Mouse (Mus musculus): ENCODE results near the gene Coa4.

DNA sequence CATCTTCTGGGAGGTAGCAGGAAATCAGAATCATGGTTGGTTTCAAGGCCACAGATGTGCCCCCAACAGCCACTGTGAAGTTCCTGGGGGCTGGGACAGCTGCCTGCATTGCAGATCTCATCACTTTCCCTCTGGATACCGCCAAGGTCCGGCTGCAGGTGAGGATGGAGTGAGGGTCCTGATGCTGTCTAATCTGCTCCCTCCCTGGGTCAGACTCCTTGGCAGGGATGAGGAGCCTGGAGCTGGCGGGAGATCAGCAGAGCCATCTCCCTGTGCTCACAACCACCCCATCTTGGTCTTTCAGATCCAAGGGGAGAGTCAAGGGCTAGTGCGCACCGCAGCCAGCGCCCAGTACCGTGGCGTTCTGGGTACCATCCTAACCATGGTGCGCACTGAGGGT is 40.1 kb upstream of the Coa4 start:
- TF ChIP-seq CTCF (IDR thresholded peaks at IDR 0.05; ENCODE audit: low read depth) (no peak), EP300 (IDR thresholded peaks at IDR 0.05; ENCODE audit: low read depth) (no peak)
